Mouse (Mus musculus): ENCODE measurements around the gene Herpud2.
A peak's percentile ranks its signal among the peaks of the same experiment; 100 is the strongest.

DNA sequence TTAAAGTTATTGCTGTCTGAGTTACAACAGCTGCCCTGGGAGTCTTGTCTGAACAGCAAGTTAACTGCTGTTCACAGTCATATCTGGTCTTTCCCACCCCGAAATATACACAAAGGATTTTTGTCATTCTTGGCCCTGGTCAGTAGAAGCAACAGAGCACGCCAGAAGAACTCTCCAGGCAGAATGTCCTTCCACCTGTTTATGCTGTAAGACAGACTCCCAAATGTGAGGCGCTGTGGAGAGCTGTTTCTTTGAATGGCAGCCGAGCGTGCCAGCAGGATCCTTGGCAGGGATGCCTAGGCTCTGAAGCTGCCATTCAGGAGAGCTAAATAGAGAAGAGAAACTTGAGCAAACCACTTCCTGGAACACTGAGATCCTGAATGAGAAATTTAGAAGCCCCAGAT, 23.4 kb upstream of the Herpud2 start:
- TF ChIP-seq ELF1 (IDR thresholded peaks at IDR 0.05; ENCODE audit: low read depth, low read length): peak; percentile 47; the same call in 1 of the 2 replicates
- TF ChIP-seq POLR2A (IDR thresholded peaks at IDR 0.05; ENCODE audit: low read depth, low read length): no peak
- no peak for TF ChIP-seq KAT2A (IDR thresholded peaks at IDR 0.05; ENCODE audit: insufficient replicate concordance, low read length)
- TF ChIP-seq MAX (IDR thresholded peaks at IDR 0.05; ENCODE audit: low read length): no peak
- no peak for TF ChIP-seq JUND (conservative IDR thresholded peaks at IDR 0.05; ENCODE audit: low read depth, low read length)
- no peak for TF ChIP-seq CTCF (conservative IDR thresholded peaks at IDR 0.05 in 1 of 2, IDR thresholded peaks at IDR 0.05 in 1 of 2; ENCODE audit: low read depth in 2 of 2, low read length in 2 of 2)
- TF ChIP-seq ETS1 (conservative IDR thresholded peaks at IDR 0.05; ENCODE audit: low read depth, low read length): no peak
- TF ChIP-seq EP300 (IDR thresholded peaks at IDR 0.05; ENCODE audit: low read length): peak; percentile 77
- no peak for TF ChIP-seq ZNF384 (IDR thresholded peaks at IDR 0.05; ENCODE audit: low read depth, low read length)
- no peak for TF ChIP-seq ZKSCAN1 (IDR thresholded peaks at IDR 0.05; ENCODE audit: borderline replicate concordance, low read depth, low read length)
- no peak for TF ChIP-seq E2F4 (IDR thresholded peaks at IDR 0.05; ENCODE audit: insufficient replicate concordance, low read depth, low read length)
